Mouse (Mus musculus): ENCODE results near the gene Cnih3. TPM values are rescaled to one million over a fixed set of nuclear protein-coding genes. Genes with fewer than 3 reads are reported as not detected.

The Cnih3 gene
- 0.10 TPM in 1 of 2 replicates, not detected in the other for polyA plus RNA-seq (2015; fragmentation: Nextera tagmentation; extraction: Ambion mirVana)

DNA sequence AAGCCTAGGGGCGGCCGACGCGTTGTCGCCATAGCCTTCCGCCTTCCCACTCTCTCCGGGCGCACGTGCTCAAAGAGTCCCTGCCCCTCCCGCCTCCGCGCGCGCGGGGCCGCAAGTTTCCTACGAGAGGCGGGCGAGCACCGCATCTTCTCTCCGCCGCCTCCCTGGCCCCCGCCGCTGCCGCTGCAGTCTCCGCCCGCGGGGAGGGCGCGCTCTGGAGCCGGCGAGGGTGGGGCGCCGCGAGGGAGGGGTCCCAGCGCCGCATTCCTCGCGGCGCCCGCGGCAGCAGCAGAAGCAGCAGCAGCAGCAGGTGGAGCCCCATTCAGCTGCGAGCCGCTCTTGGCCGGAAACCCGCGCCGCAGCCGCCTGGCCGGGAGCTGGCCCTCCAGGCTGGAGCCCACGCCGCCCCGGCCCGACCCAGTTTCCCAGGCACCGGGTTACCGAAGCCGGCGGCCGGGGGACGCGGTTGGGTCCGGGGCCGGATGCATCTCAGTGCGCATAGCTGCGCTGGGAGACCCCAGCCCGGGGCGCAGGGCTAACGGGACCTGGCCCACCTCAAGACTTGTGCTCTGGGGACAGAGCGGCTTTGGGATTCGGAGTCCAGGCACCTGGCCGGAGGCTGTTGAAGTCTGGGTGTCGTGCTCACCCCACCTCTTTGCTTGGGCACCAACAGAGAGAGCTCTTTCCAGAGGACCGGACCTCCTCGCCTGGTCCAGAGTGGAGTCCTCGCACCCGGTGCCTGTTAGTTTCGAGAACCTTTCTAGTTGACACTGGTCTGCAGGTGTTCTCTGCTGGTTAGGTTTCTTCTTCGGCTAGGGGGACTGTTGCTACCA lies at the start of gene Cnih3:
TSS of gene Cnih3 (plus strand) at position 262 of the 833 bp plus-strand sequence.
- under 1% methylated on average over 77 of the region's 78 CpGs for WGBS

DNA sequence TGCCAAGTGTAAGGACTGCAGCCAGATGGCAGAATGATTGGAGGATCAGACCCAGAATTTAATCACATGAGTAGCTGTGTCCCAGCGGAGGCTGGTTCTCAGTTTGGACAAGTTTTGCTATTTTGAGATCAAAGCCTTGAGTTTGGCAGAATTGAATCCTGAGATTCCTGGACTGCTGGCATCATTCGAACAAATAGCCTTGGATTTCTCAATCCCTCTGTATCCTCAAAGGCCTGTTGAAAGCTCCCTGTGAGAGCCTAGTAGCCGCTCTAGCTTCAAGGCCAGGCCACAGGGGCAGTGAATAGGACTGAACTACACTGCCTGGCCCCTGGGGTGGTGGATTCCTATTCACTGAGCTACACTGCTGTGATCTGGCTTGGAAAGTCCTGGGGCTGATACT lies 44.4 kb upstream of the Cnih3 start:
- 89% methylated on average over 3 of the region's 3 CpGs for WGBS
- ATAC-seq (replicated peaks; ENCODE audit: low FRiP score) = no peak
- no peaks in the 10 kb centered on the region for H3K27me3 ChIP-seq
- H3K27ac ChIP-seq = no peak overlapping the region
- H3K9ac ChIP-seq = no peak overlapping the region
- H3K4me3 ChIP-seq (replicated peaks) = no peak overlapping the region
- H3K4me2 ChIP-seq = no peak overlapping the region
- H3K9me3 ChIP-seq (replicated peaks) = no peaks in the 10 kb centered on the region
- no peaks in the 10 kb centered on the region for H3K36me3 ChIP-seq
- no peaks in the 10 kb centered on the region for H3K4me1 ChIP-seq

More for the DNA sequence above, at the start of gene Cnih3:
- ATAC-seq (replicated peaks; ENCODE audit: low FRiP score) = peak; percentile 63
- Histone ChIP-seq H3K4me3 (replicated peaks) (peak within 1 kb of the TSS; percentile 57), H3K27me3 (peaks cover 75% of the 10 kb centered on the region), H3K9ac (peak within 1 kb of the TSS; percentile 62), H3K4me1 (peaks cover 25% of the 10 kb centered on the region), H3K4me2 (peak within 1 kb of the TSS; percentile 99), H3K9me3 (replicated peaks) (no peaks in the 10 kb centered on the region), H3K27ac (no peak within 1 kb of the TSS), H3K36me3 (no peaks in the 10 kb centered on the region)

- no peak for ATAC-seq (replicated peaks; ENCODE audit: low FRiP score)
- Histone ChIP-seq H3K9ac (no peak overlapping the region), H3K36me3 (no peaks in the 10 kb centered on the region), H3K9me3 (replicated peaks) (no peaks in the 10 kb centered on the region), H3K4me3 (replicated peaks) (no peak overlapping the region), H3K4me2 (no peak overlapping the region), H3K27me3 (no peaks in the 10 kb centered on the region), H3K4me1 (no peaks in the 10 kb centered on the region), H3K27ac (no peak overlapping the region)
- 90% methylated on average over 5 of the region's 5 CpGs for WGBS
Measured at GRCm38 (mm10) chr1:181310712-181311111, 41.7 kb upstream of the Cnih3 start.

GRCm38 (mm10) chr1:181312115-181313045 lies 40.0 kb upstream of the Cnih3 start:
- no peak overlapping the region for H3K4me3 ChIP-seq (replicated peaks)
- no peaks in the 10 kb centered on the region for H3K4me1 ChIP-seq
- H3K36me3 ChIP-seq = no peaks in the 10 kb centered on the region
- no peak for ATAC-seq (replicated peaks; ENCODE audit: low FRiP score)
- 92% methylated on average over 15 of the region's 15 CpGs for WGBS
- no peak overlapping the region for H3K4me2 ChIP-seq
- H3K27ac ChIP-seq = no peak overlapping the region
- H3K9ac ChIP-seq = no peak overlapping the region
- no peaks in the 10 kb centered on the region for H3K27me3 ChIP-seq
- no peaks in the 10 kb centered on the region for H3K9me3 ChIP-seq (replicated peaks)

GRCm38 (mm10) chr1:181313046-181313415 lies 39.4 kb upstream of the Cnih3 start:
- H3K9me3 ChIP-seq (replicated peaks) = no peaks in the 10 kb centered on the region

GRCm38 (mm10) chr1:181314301-181314700 lies 38.1 kb upstream of the Cnih3 start:
- WGBS = 86% methylated on average over 10 of the region's 10 CpGs
- Histone ChIP-seq H3K9ac (no peak overlapping the region), H3K9me3 (replicated peaks) (no peaks in the 10 kb centered on the region), H3K4me2 (no peak overlapping the region), H3K27me3 (no peaks in the 10 kb centered on the region), H3K36me3 (no peaks in the 10 kb centered on the region), H3K27ac (no peak overlapping the region), H3K4me1 (no peaks in the 10 kb centered on the region), H3K4me3 (replicated peaks) (no peak overlapping the region)
- no peak for ATAC-seq (replicated peaks; ENCODE audit: low FRiP score)

More at GRCm38 (mm10) chr1:181313046-181313415, 39.4 kb upstream of the Cnih3 start:
- Histone ChIP-seq H3K9ac (no peak overlapping the region), H3K27me3 (no peaks in the 10 kb centered on the region), H3K4me2 (no peak overlapping the region), H3K27ac (no peak overlapping the region), H3K4me1 (no peaks in the 10 kb centered on the region), H3K4me3 (replicated peaks) (no peak overlapping the region), H3K36me3 (no peaks in the 10 kb centered on the region)
- ATAC-seq (replicated peaks; ENCODE audit: low FRiP score) = no peak
- WGBS = 65% methylated on average over 8 of the region's 8 CpGs

GRCm38 (mm10) chr1:181315350-181315749 lies 37.1 kb upstream of the Cnih3 start:
- Histone ChIP-seq H3K27ac (no peak overlapping the region), H3K9ac (no peak overlapping the region), H3K4me1 (no peaks in the 10 kb centered on the region), H3K4me3 (replicated peaks) (no peak overlapping the region), H3K4me2 (no peak overlapping the region), H3K36me3 (no peaks in the 10 kb centered on the region), H3K9me3 (replicated peaks) (no peaks in the 10 kb centered on the region), H3K27me3 (no peaks in the 10 kb centered on the region)
- WGBS = 85% methylated on average over 3 of the region's 3 CpGs
- no peak for ATAC-seq (replicated peaks; ENCODE audit: low FRiP score)

GRCm38 (mm10) chr1:181316571-181316970 lies 35.9 kb upstream of the Cnih3 start:
- Histone ChIP-seq H3K27me3 (no peaks in the 10 kb centered on the region), H3K4me3 (replicated peaks) (no peak overlapping the region), H3K27ac (no peak overlapping the region), H3K4me2 (no peak overlapping the region), H3K9me3 (replicated peaks) (no peaks in the 10 kb centered on the region), H3K36me3 (no peaks in the 10 kb centered on the region), H3K9ac (no peak overlapping the region), H3K4me1 (no peaks in the 10 kb centered on the region)
- no peak for ATAC-seq (replicated peaks; ENCODE audit: low FRiP score)
- 69% methylated on average over 5 of the region's 5 CpGs for WGBS

- Histone ChIP-seq H3K27me3 (no peaks in the 10 kb centered on the region), H3K27ac (no peak overlapping the region), H3K4me3 (replicated peaks) (no peak overlapping the region), H3K4me1 (no peaks in the 10 kb centered on the region), H3K9ac (no peak overlapping the region), H3K9me3 (replicated peaks) (no peaks in the 10 kb centered on the region), H3K36me3 (no peaks in the 10 kb centered on the region), H3K4me2 (no peak overlapping the region)
- no peak for ATAC-seq (replicated peaks; ENCODE audit: low FRiP score)
- WGBS = 78% methylated on average over 6 of the region's 6 CpGs
Measured at GRCm38 (mm10) chr1:181319466-181319865, 33.0 kb upstream of the Cnih3 start.

- no peak overlapping the region for H3K9ac ChIP-seq
- no peak overlapping the region for H3K4me3 ChIP-seq (replicated peaks)
- no peaks in the 10 kb centered on the region for H3K4me1 ChIP-seq
- ATAC-seq (replicated peaks; ENCODE audit: low FRiP score) = no peak
- H3K9me3 ChIP-seq (replicated peaks) = no peaks in the 10 kb centered on the region
- WGBS = 92% methylated on average over 5 of the region's 5 CpGs
- H3K4me2 ChIP-seq = no peak overlapping the region
- H3K27me3 ChIP-seq = no peaks in the 10 kb centered on the region
- H3K27ac ChIP-seq = no peak overlapping the region
- no peaks in the 10 kb centered on the region for H3K36me3 ChIP-seq
Measured at GRCm38 (mm10) chr1:181321149-181321548, 31.3 kb upstream of the Cnih3 start.

DNA sequence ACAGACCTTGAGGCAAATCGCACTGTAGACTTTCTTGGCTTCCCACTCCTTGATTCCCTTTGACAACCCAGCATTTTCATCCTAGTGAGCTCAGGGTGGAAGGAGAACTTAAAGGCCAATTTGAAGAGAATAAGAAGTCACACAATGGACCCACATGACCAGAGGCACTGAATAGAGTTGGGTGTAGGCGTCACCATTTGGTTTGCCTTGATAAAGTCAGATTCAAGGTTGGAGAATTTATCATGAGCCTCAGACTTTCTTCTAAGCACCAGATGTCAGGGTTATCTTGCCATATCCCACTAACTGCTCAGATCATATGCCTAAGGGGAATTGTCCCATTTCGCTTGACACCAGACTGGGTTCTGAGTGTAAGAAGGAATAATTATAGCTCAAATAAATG lies 29.3 kb upstream of the Cnih3 start:
- Histone ChIP-seq H3K9me3 (replicated peaks) (no peaks in the 10 kb centered on the region), H3K9ac (no peak overlapping the region), H3K27ac (no peak overlapping the region), H3K4me1 (no peaks in the 10 kb centered on the region), H3K4me3 (replicated peaks) (no peak overlapping the region), H3K36me3 (no peaks in the 10 kb centered on the region), H3K27me3 (no peaks in the 10 kb centered on the region), H3K4me2 (no peak overlapping the region)
- WGBS = 86% methylated on average over 3 of the region's 3 CpGs
- no peak for ATAC-seq (replicated peaks; ENCODE audit: low FRiP score)

DNA sequence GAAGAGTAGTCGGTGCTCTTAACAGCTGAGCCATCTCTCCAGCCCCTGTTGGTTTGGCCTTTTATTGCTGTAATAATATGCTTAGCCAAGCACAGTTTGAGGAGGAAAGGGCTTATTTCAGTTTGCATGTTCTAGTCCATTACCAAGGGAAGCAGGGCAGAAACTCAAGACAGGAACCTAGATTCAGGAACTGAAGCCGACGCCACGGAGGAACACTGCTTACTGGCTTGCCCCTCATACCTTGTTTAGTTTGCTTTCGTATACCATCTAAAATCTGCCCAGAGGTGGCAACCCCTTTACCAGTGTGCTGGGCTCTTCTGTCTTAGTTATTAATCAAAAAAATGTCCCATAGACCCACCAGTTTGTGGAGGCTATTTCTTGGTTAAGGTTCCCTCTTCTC lies 25.3 kb upstream of the Cnih3 start:
- WGBS = 91% methylated on average over 5 of the region's 5 CpGs
- no peaks in the 10 kb centered on the region for H3K27me3 ChIP-seq
- no peak overlapping the region for H3K4me3 ChIP-seq (replicated peaks)
- no peaks in the 10 kb centered on the region for H3K36me3 ChIP-seq
- H3K4me2 ChIP-seq = no peak overlapping the region
- ATAC-seq (replicated peaks; ENCODE audit: low FRiP score) = no peak
- no peaks in the 10 kb centered on the region for H3K9me3 ChIP-seq (replicated peaks)
- no peak overlapping the region for H3K9ac ChIP-seq
- no peak overlapping the region for H3K27ac ChIP-seq
- no peaks in the 10 kb centered on the region for H3K4me1 ChIP-seq
